Mouse (Mus musculus) forebrain, embryonic 16.5 days (tissue): ENCODE data around the gene Insig1. TPM values are rescaled to one million over a fixed set of nuclear protein-coding genes. Genes with fewer than 3 reads are reported as not detected.

Experiments used
- ATAC-seq: fragments of 200-750 bp; cut with Nextera tagmentation; 2 replicates; pipeline ENCODE4 v1.8.0; 2017; ENCODE audit warnings: mild to moderate bottlenecking, moderate library complexity
- H3K27ac ChIP-seq: fragments of 300-500 bp; sonication (generic); 2 replicates; pipeline ENCODE4 v1.5.1; 2014; ENCODE audit warnings: low read length, control low read depth
- H3K27me3 ChIP-seq: fragments of 300-500 bp; sonication (generic); replicated peaks from 2 replicates; pipeline ENCODE4 v1.6.1; 2014; ENCODE audit warnings: low read length; ENCODE audit not compliant: control insufficient read depth, insufficient read depth
- H3K36me3 ChIP-seq: fragments of 300-500 bp; sonication (generic); 2 replicates; pipeline ENCODE4 v1.6.1; 2014; ENCODE audit not compliant: control insufficient read depth, insufficient read depth
- H3K4me1 ChIP-seq: fragments of 300-500 bp; sonication (generic); replicated peaks from 2 replicates; pipeline ENCODE4 v1.6.1; 2014; ENCODE audit warnings: low read length; ENCODE audit not compliant: control insufficient read depth, insufficient read depth
- H3K4me2 ChIP-seq: fragments of 300-500 bp; sonication (generic); 2 replicates; pipeline ENCODE4 v1.6.1; 2014; ENCODE audit warnings: mild to moderate bottlenecking, low read length, control low read depth
- H3K4me3 ChIP-seq: fragments of 300-500 bp; sonication (generic); replicated peaks from 2 replicates; pipeline ENCODE4 v1.5.1; 2014; ENCODE audit warnings: mild to moderate bottlenecking, low read length, control low read depth
- H3K9ac ChIP-seq: fragments of 300-500 bp; sonication (generic); replicated peaks from 2 replicates; pipeline ENCODE4 v1.6.1; 2014; ENCODE audit warnings: low read depth, low read length, control low read depth
- H3K9me3 ChIP-seq: fragments of 300-500 bp; sonication (generic); 2 replicates; pipeline ENCODE4 v1.6.1; 2016; ENCODE audit warnings: low read length; ENCODE audit not compliant: control insufficient read depth
- WGBS: fragments of 180-500 bp; shearing (Covaris S2); extraction: QIAGEN DNeasy Blood & Tissue Kit; methylation state at CpG from one replicate; pipeline ENCODE4 v1.1.7; 2014; 5-methylcytosine and 5-hydroxymethylcytosine counted together
- polyA plus RNA-seq: library from polyadenylated mRNA; unstranded; fragments of >200 nt; fragmentation: Nextera tagmentation; extraction: Ambion mirVana; gene quantifications from 2 replicates; pipeline ENCODE4 v1.2.1, GENCODE M21; 2015

Insig1 gene
- polyA plus RNA-seq, 1 experiment from 2014 or later = 76.9 TPM

GRCm38 (mm10) chr5:28037639-28038038, 33.5 kb upstream of the Insig1 start:
- H3K27ac ChIP-seq = no peak overlapping the region
- ATAC-seq = no peak
- H3K36me3 ChIP-seq = no peaks in the 10 kb centered on the region
- WGBS = 37% methylated on average over 5 of the region's 5 CpGs
- no peaks in the 10 kb centered on the region for H3K27me3 ChIP-seq
- H3K4me1 ChIP-seq = no peaks in the 10 kb centered on the region
- no peak overlapping the region for H3K9ac ChIP-seq
- H3K4me3 ChIP-seq = no peak overlapping the region
- H3K4me2 ChIP-seq = no peak overlapping the region
- no peaks in the 10 kb centered on the region for H3K9me3 ChIP-seq

DNA sequence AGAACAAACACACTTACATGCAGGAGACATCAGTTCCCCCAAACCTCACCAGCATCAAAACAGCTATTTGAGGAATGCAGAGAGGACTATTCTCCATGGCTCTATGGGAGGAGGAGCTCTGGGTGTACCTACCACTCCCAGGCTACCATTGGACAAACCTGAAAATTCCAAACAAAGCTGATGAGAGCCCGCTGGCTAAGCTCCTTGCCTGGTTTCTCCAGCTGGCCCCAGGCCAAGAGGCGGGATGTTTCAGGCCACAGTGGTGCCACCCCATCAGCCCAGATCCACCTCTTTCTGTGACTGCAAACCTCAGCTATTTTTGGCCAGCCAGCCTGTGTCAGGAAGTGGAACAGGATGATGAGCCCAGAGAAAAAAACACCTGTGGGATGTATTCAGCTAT, 33.0 kb upstream of the Insig1 start:
- ATAC-seq = no peak

GRCm38 (mm10) chr5:28039746-28040655, 31.2 kb upstream of the Insig1 start:
- H3K4me3 ChIP-seq = no peak overlapping the region
- no peaks in the 10 kb centered on the region for H3K36me3 ChIP-seq
- H3K9me3 ChIP-seq = peaks cover 5% of the 10 kb centered on the region
- 78% methylated on average over 7 of the region's 7 CpGs for WGBS
- ATAC-seq = no peak
- H3K27ac ChIP-seq = no peak overlapping the region
- no peak overlapping the region for H3K4me2 ChIP-seq
- no peaks in the 10 kb centered on the region for H3K27me3 ChIP-seq
- no peak overlapping the region for H3K9ac ChIP-seq
- no peaks in the 10 kb centered on the region for H3K4me1 ChIP-seq

More for the DNA sequence above, 33.0 kb upstream of the Insig1 start:
- Histone ChIP-seq H3K9me3 (no peaks in the 10 kb centered on the region), H3K4me2 (no peak overlapping the region), H3K4me1 (no peaks in the 10 kb centered on the region), H3K27ac (no peak overlapping the region), H3K27me3 (no peaks in the 10 kb centered on the region), H3K4me3 (no peak overlapping the region), H3K36me3 (no peaks in the 10 kb centered on the region), H3K9ac (no peak overlapping the region)
- WGBS = 10% methylated on average over 2 of the region's 2 CpGs

GRCm38 (mm10) chr5:28040726-28041125, 30.4 kb upstream of the Insig1 start:
- ATAC-seq = no peak
- Histone ChIP-seq H3K4me2 (no peak overlapping the region), H3K27ac (no peak overlapping the region), H3K4me3 (no peak overlapping the region), H3K9ac (no peak overlapping the region), H3K27me3 (no peaks in the 10 kb centered on the region), H3K9me3 (peaks cover 6% of the 10 kb centered on the region), H3K4me1 (no peaks in the 10 kb centered on the region), H3K36me3 (no peaks in the 10 kb centered on the region)
- 92% methylated on average over 3 of the region's 3 CpGs for WGBS

DNA sequence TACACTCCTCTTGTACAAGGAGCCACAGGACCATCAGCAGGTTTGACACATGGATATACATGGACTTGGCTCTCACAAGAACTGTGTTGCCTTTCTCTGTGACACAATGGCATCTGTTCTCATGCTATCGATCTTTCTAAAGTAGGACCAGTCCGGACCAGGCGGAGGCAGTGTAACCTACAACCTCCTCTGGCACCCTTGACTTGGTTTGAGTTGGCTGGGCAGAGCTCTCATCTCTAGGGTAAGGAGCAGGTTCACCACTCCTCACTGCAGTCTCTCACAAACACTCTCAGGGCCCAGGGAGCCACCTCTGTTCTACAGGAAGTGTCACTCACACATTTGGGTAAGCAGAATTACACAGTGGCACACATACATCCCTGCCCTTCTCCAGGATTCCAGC, 29.1 kb upstream of the Insig1 start:
- no peak overlapping the region for H3K4me2 ChIP-seq
- no peak overlapping the region for H3K4me3 ChIP-seq
- no peak overlapping the region for H3K27ac ChIP-seq
- no peaks in the 10 kb centered on the region for H3K36me3 ChIP-seq
- peaks cover 6% of the 10 kb centered on the region for H3K9me3 ChIP-seq
- H3K4me1 ChIP-seq = no peaks in the 10 kb centered on the region
- ATAC-seq = no peak
- 93% methylated on average over 3 of the region's 3 CpGs for WGBS
- no peak overlapping the region for H3K9ac ChIP-seq
- H3K27me3 ChIP-seq = no peaks in the 10 kb centered on the region

DNA sequence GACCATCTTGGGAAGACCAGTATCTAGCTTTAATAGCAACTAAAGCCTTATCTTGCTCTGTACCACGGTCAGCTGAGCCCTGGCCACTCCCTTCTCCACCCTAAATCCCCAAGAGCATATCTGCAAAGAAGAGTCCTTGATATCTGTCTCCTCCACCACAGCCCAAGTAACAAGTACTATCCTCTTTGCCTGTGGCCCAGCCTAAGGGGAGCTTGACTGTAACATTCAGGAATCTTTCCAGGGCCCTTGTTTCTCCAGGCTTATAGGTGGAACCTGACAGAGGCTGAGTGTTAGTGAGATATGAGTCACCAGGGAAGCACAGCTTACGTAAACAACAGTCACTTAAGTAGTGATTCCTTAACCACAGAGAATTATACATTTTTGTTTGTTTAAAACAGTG, 28.4 kb upstream of the Insig1 start:
- WGBS = 73% methylated on average over 2 of the region's 2 CpGs
- H3K9ac ChIP-seq = no peak overlapping the region
- no peaks in the 10 kb centered on the region for H3K27me3 ChIP-seq
- H3K4me1 ChIP-seq = no peaks in the 10 kb centered on the region
- ATAC-seq = no peak
- H3K36me3 ChIP-seq = no peaks in the 10 kb centered on the region
- no peak overlapping the region for H3K27ac ChIP-seq
- H3K4me3 ChIP-seq = no peak overlapping the region
- H3K9me3 ChIP-seq = peaks cover 6% of the 10 kb centered on the region
- no peak overlapping the region for H3K4me2 ChIP-seq

DNA sequence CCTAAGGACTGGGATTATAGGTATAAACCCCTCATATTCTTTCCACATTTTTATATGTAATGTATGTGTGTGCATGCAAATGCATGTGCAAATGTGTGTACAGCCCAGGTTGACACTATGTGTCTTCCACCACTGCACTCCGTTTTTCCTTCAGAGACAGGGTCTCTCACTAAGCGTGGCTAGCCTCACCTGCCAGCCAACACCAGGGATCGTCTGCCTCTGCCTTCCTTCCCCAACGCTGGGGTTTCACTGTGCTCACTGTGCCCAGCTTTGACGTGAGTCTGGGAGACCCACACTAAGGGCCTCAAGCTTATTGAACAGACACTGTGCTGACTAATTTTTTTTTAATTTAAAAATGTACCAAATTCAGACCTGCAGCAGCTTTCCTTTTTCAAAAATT, 27.8 kb upstream of the Insig1 start:
- Histone ChIP-seq H3K4me2 (no peak overlapping the region), H3K4me1 (no peaks in the 10 kb centered on the region), H3K9ac (no peak overlapping the region), H3K4me3 (no peak overlapping the region), H3K27me3 (no peaks in the 10 kb centered on the region), H3K27ac (no peak overlapping the region), H3K9me3 (peaks cover 6% of the 10 kb centered on the region), H3K36me3 (no peaks in the 10 kb centered on the region)
- no peak for ATAC-seq
- 81% methylated on average over 5 of the region's 5 CpGs for WGBS

GRCm38 (mm10) chr5:28046966-28047365, 24.2 kb upstream of the Insig1 start:
- no peaks in the 10 kb centered on the region for H3K27me3 ChIP-seq
- no peaks in the 10 kb centered on the region for H3K36me3 ChIP-seq
- H3K27ac ChIP-seq = no peak overlapping the region
- WGBS = 90% methylated on average over 3 of the region's 3 CpGs
- H3K4me1 ChIP-seq = no peaks in the 10 kb centered on the region
- ATAC-seq = no peak
- no peak overlapping the region for H3K4me3 ChIP-seq
- H3K9me3 ChIP-seq = peaks cover 6% of the 10 kb centered on the region
- H3K9ac ChIP-seq = no peak overlapping the region
- no peak overlapping the region for H3K4me2 ChIP-seq

DNA sequence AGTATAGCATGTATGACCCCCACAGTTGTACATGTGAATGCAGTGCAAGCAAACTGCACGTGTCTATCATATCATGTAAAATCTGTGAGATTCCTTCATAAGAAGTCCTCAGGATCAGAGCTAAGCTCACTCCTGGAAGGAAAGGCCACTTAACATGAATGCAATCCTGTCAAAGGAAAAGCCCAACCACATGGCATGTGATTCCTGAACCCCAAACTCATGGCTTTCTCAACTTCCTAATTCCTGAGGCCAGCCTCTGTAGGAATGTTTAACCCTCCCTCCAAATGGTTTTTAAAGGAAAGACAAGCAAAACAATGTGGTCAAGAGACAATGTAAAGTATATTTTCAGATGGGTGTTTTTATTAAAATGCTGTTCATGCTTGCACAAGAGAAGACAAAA, 23.2 kb upstream of the Insig1 start:
- 74% methylated on average over 1 of the region's 1 CpGs for WGBS
- Histone ChIP-seq H3K27ac (no peak overlapping the region), H3K27me3 (no peaks in the 10 kb centered on the region), H3K4me2 (no peak overlapping the region), H3K9ac (no peak overlapping the region), H3K36me3 (no peaks in the 10 kb centered on the region), H3K9me3 (peaks cover 6% of the 10 kb centered on the region), H3K4me3 (no peak overlapping the region), H3K4me1 (no peaks in the 10 kb centered on the region)
- no peak for ATAC-seq
